Mouse (Mus musculus) lung, embryonic 15.5 days (tissue): Measurements from ENCODE around the gene Ltbp4. TPM values are rescaled to one million over a fixed set of nuclear protein-coding genes. Genes with fewer than 3 reads are reported as not detected.

Experiments used
- ATAC-seq: fragments of 200-750 bp; cut with Nextera tagmentation; 2 replicates; pipeline ENCODE4 v1.8.0; 2017; ENCODE audit warnings: moderate number of reproducible peaks, borderline replicate concordance; ENCODE audit not compliant: low FRiP score, low TSS enrichment; ENCODE audit errors: extremely low read depth
- H3K27ac ChIP-seq: fragments of 300-500 bp; sonication (generic); 2 replicates; pipeline ENCODE4 v1.5.1; 2015; ENCODE audit warnings: moderate library complexity, mild to moderate bottlenecking, inconsistent platforms
- H3K27me3 ChIP-seq: fragments of 300-500 bp; sonication (generic); 2 replicates; pipeline ENCODE4 v1.6.1; 2015; ENCODE audit warnings: inconsistent platforms
- H3K36me3 ChIP-seq: fragments of 300-500 bp; sonication (generic); 2 replicates; pipeline ENCODE4 v1.6.1; 2015; ENCODE audit warnings: inconsistent platforms
- H3K4me1 ChIP-seq: fragments of 300-500 bp; sonication (generic); 2 replicates; pipeline ENCODE4 v1.6.1; 2015; ENCODE audit warnings: inconsistent platforms
- H3K4me2 ChIP-seq: fragments of 300-500 bp; sonication (generic); 2 replicates; pipeline ENCODE4 v1.6.1; 2015; ENCODE audit warnings: inconsistent platforms, mild to moderate bottlenecking, moderate library complexity
- H3K4me3 ChIP-seq: fragments of 300-500 bp; sonication (generic); 2 replicates; pipeline ENCODE4 v1.5.1; 2015; ENCODE audit warnings: mild to moderate bottlenecking, inconsistent platforms
- H3K9ac ChIP-seq: fragments of 300-500 bp; sonication (generic); 2 replicates; pipeline ENCODE4 v1.6.1; 2015; ENCODE audit warnings: inconsistent platforms
- H3K9me3 ChIP-seq: fragments of 300-500 bp; sonication (generic); 2 replicates; pipeline ENCODE4 v1.6.1; 2016; ENCODE audit warnings: inconsistent platforms
- whole genome bisulfite sequencing: fragments of 180-500 bp; shearing (Covaris S2); methylation state at CpG from one replicate; pipeline ENCODE4 v1.1.7; 2015; 5-methylcytosine and 5-hydroxymethylcytosine counted together
- polyA plus RNA-seq: library from polyadenylated mRNA; unstranded; fragments of >200 nt; fragmentation: Nextera tagmentation; extraction: Ambion mirVana; gene quantifications from 2 replicates; pipeline ENCODE4 v1.2.1, GENCODE M21; 2015

Ltbp4 gene
- polyA plus RNA-seq, 1 experiment from 2014 or later = 102 TPM

DNA sequence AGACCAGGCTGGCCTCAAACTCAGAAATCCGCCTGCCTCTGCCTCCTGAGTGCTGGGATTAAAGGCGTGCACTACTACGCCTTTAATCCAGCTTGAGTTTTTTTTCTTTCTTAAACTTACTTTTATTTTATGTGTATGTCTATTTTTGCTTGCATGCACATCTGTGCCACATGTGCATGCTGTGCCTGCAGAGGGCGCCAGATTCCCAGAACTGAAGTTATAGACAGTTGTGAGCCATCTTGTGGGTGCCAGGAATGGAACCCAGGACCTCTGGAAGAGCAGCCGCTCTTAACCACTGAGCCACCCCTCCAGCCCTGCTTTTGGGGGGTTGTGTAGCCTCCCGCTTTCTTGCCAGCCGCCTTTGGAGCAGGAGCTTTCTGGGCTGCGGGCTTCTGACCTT lies 66.1 kb downstream of the Ltbp4 start:
- WGBS = 87% methylated on average over 8 of the region's 8 CpGs
- H3K4me3 ChIP-seq = no peak overlapping the region
- H3K27ac ChIP-seq = no peak overlapping the region
- no peaks in the 10 kb centered on the region for H3K27me3 ChIP-seq
- H3K4me2 ChIP-seq = no peak overlapping the region
- ATAC-seq = no peak
- peaks cover 12% of the 10 kb centered on the region for H3K4me1 ChIP-seq
- no peaks in the 10 kb centered on the region for H3K9me3 ChIP-seq
- no peak overlapping the region for H3K9ac ChIP-seq
- H3K36me3 ChIP-seq = peaks cover 71% of the 10 kb centered on the region

DNA sequence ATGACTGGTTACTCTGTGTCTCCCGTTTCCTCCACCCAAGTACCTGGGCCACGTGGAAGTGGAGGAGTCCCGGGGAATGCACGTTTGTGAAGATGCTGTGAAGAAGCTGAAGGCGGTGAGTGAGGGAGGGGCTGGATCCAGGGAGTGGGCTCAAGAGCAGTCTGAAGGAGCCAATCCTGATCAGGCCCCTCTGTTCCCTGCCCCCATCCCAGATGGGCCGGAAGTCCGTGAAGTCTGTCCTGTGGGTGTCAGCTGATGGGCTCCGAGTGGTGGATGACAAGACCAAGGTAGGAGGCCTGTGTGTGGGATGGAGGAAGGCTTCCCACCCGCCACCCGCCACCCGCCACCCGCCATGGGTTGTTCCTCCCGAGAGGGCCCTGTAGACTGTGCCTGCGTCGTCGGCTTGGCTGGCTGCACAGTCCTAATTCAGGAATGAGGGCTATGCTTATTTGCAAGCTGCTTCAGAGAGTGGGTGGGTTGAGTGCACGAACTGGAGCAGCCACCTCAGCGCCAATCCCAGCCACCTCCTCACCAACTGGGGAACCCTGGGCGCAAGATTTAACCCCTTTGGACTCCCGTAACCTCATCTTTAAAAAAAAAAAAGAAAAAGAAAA lies 70.9 kb downstream of the Ltbp4 start:
- 33% methylated on average over 20 of the region's 20 CpGs for WGBS
- Histone ChIP-seq H3K4me3 (no peak overlapping the region), H3K36me3 (peaks cover 61% of the 10 kb centered on the region), H3K9me3 (no peaks in the 10 kb centered on the region), H3K4me1 (peaks cover 23% of the 10 kb centered on the region), H3K27ac (peak overlapping the region; percentile 73), H3K4me2 (peak overlapping the region; percentile 14), H3K27me3 (no peaks in the 10 kb centered on the region), H3K9ac (no peak overlapping the region)
- peak; percentile 86 for ATAC-seq

DNA sequence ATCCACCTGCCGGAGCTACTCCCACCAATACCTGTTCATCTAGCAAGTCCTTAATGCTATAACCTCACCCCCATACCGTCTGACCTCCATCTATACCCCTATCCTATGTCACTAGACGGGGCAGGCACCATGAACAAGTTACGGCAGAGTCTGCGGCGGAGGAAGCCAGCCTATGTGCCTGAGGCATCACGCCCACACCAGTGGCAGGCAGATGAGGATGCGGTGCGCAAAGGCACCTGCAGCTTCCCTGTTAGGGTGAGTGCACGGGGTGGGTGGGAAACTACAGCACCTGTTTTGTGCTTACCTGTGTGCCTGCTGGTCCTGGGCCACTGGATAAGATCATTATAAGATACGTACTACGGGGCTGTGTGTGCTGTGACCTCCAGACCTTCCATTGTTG lies 72.7 kb downstream of the Ltbp4 start:
- Histone ChIP-seq H3K9ac (no peak overlapping the region), H3K36me3 (peaks cover 43% of the 10 kb centered on the region), H3K4me2 (no peak overlapping the region), H3K4me1 (peaks cover 40% of the 10 kb centered on the region), H3K27me3 (no peaks in the 10 kb centered on the region), H3K27ac (no peak overlapping the region), H3K4me3 (no peak overlapping the region), H3K9me3 (no peaks in the 10 kb centered on the region)
- no peak for ATAC-seq
- WGBS = 88% methylated on average over 12 of the region's 12 CpGs

DNA sequence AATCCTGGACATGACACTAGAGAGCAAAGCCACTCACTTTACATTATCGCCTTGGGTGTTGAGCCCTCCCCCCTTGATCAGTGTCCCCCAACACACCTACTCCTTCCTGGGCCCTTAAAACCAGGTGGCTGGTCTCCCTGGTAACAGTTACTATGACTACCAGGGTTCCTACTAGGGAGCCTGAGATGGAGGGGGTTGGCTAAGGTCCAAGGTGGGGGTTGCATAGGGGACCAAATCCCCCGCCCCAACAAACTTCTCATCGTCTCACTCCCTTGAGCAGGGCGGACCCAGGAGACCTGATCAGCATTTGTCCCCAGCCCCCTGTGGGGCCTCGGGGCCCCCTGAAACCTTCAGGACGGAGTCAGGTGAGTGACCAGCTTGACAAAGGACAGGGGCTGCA lies 75.6 kb downstream of the Ltbp4 start:
- ATAC-seq = no peak
- WGBS = 71% methylated on average over 6 of the region's 6 CpGs
- no peak overlapping the region for H3K9ac ChIP-seq
- H3K4me1 ChIP-seq = peaks cover 56% of the 10 kb centered on the region
- H3K4me3 ChIP-seq = no peak overlapping the region
- no peaks in the 10 kb centered on the region for H3K27me3 ChIP-seq
- no peak overlapping the region for H3K27ac ChIP-seq
- no peak overlapping the region for H3K4me2 ChIP-seq
- H3K9me3 ChIP-seq = no peaks in the 10 kb centered on the region
- peaks cover 21% of the 10 kb centered on the region for H3K36me3 ChIP-seq

DNA sequence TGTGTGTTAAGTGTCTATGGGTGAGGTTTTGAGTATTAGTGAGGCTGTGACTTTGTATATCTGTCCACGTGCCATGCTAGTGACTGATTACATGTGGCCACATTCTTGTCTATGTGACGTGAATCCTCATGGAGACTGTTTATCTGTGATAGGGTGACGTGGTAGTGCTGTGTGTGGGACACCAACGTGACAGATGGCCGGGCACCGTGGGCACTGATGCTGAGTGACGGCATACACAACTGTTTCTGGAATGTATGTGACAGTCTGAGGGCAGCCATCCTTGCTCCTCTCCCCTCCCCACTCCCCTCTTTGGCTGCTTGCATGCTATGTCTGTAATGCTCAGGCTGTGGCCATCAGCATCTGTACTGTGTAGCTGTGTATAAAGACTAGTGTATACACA lies 76.6 kb downstream of the Ltbp4 start:
- ATAC-seq = no peak
- peak overlapping the region; percentile 84 for H3K4me2 ChIP-seq
- peak overlapping the region; percentile 91 for H3K4me3 ChIP-seq

DNA sequence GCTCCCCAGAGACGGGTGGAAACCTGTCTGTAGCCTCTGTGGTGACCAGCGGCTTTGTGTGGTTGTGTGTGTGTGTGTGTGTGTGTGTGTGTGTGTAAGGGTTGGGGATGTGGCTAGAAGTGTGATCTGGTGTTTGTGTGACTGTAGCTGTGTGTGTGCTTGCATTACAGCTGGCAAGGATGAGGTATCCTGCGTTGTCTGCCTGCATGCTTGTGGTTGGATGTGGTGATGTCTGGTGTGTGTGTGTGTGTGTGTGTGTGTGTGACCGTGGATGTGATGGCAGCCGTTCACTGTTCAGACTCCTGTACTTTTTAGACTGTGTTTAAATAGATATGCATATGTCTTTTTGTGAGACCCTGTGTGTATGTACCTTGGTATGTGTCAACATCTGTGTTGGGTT lies 77.7 kb downstream of the Ltbp4 start:
- no peak for ATAC-seq
- peak overlapping the region; percentile 76 for H3K27ac ChIP-seq

More for the DNA sequence above, 76.6 kb downstream of the Ltbp4 start:
- H3K9ac ChIP-seq = no peak overlapping the region
- no peak overlapping the region for H3K27ac ChIP-seq
- WGBS = 39% methylated on average over 7 of the region's 7 CpGs
- H3K36me3 ChIP-seq = peaks cover 21% of the 10 kb centered on the region
- H3K4me1 ChIP-seq = peaks cover 50% of the 10 kb centered on the region
- H3K9me3 ChIP-seq = no peaks in the 10 kb centered on the region
- H3K27me3 ChIP-seq = no peaks in the 10 kb centered on the region

DNA sequence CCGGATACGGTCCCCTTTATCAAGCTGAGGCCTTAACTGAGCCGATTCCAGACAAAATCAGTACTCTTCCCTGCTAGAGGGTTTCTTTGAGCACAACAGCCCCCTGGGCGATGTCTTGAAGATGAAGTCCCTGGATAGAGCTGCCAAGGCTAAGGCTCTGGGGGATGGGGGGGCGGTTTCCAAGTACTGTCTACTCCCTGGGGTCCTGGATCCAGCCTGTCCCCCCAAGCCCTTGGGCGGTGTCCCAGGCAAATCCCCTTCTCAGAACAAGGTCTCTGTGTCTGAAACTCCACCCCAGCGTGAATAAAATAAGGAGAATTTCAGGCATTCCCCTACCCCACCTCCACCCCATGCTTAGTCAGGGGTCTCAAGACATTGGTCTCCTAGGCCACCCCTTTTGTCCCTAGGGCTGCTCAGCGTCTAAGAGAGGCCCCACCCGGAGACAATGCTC lies 78.2 kb downstream of the Ltbp4 start:
- Histone ChIP-seq H3K4me1 (peaks cover 44% of the 10 kb centered on the region), H3K9me3 (no peaks in the 10 kb centered on the region), H3K36me3 (peaks cover 16% of the 10 kb centered on the region), H3K4me2 (peak overlapping the region; percentile 84), H3K27ac (peak overlapping the region; percentile 76), H3K4me3 (peak overlapping the region; percentile 91), H3K9ac (peak overlapping the region; percentile 82), H3K27me3 (no peaks in the 10 kb centered on the region)
- ATAC-seq = no peak
- WGBS = 2% methylated on average over 9 of the region's 9 CpGs

More for the DNA sequence above, 77.7 kb downstream of the Ltbp4 start:
- Histone ChIP-seq H3K4me1 (peaks cover 44% of the 10 kb centered on the region), H3K27me3 (no peaks in the 10 kb centered on the region), H3K9ac (peak overlapping the region; percentile 82), H3K4me2 (peak overlapping the region; percentile 84), H3K36me3 (peaks cover 20% of the 10 kb centered on the region), H3K4me3 (peak overlapping the region; percentile 91), H3K9me3 (no peaks in the 10 kb centered on the region)
- 22% methylated on average over 5 of the region's 5 CpGs for WGBS

DNA sequence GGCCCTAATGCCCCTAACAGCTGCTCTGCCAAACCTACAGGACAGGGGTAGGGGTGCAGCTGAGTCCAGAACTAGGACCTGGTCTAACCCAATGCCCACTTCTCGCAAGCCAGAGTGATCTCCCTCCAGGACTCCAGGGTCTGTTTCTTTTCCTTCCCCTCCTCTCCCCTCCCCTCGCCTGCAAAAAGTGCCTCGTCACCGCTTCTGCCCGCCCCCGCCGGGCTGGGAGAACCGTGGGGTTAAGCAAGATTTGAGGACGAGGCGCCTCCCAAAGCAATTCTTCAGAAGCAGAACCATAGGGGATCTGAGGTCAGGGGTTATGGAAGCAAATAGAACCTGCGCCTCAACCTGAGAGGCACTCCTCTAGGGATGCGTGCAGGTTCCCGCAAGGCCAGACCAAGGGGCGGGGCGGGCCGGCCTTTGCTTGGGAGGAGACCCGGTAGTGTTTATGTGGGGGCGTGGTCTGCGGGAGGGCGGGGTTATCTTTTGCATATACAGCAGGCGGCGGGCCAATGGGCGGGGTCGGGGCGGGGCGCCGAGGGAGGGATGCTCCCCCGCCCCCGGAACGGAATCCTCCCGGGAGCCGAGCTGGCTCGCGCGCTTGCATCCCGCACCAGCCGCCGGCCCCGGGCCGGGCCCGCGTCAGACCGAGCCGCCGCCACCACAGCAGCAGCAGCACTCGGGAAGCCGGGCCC lies 79.1 kb downstream of the Ltbp4 start, which contains the start of gene Numbl:
Gene Numbl, plus strand, starts transcription at position 229 of the 695 bp plus-strand sequence.
- WGBS = 1% methylated on average over 33 of the region's 47 CpGs
- H3K9ac ChIP-seq = peak within 1 kb of the TSS; percentile 82
- H3K4me1 ChIP-seq = peaks cover 44% of the 10 kb centered on the region
- H3K4me3 ChIP-seq = peak within 1 kb of the TSS; percentile 91
- peak; percentile 74 for ATAC-seq
- no peaks in the 10 kb centered on the region for H3K9me3 ChIP-seq
- no peaks in the 10 kb centered on the region for H3K27me3 ChIP-seq
- peak within 1 kb of the TSS; percentile 76 for H3K27ac ChIP-seq
- H3K4me2 ChIP-seq = peak within 1 kb of the TSS; percentile 84
- H3K36me3 ChIP-seq = peaks cover 15% of the 10 kb centered on the region

DNA sequence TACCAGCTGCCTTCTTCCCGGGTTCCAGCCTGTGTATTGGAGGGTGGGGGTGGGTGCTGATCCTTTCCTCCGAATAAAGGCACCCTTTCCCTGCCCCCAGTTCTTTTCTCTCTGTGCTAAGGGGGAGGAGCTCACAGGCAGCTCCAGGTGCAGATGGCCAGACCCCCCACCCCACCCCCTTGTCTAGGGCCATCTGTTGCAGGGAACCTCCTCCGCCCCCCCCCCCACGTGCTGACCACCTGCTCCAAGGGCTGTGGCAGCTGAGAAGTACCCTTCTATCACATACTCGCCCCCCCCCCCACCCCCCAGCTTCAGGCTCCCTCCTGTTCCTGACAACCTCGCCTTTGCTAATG lies 79.7 kb downstream of the Ltbp4 start:
- peaks cover 44% of the 10 kb centered on the region for H3K4me1 ChIP-seq
- ATAC-seq = 0 out of 2 replicates have a peak, but pooled peaks have one; percentile 0
- peak overlapping the region; percentile 84 for H3K4me2 ChIP-seq
- no peaks in the 10 kb centered on the region for H3K9me3 ChIP-seq
- peak overlapping the region; percentile 91 for H3K4me3 ChIP-seq
- peak overlapping the region; percentile 82; the same call in 1 of the 2 replicates for H3K9ac ChIP-seq
- no peaks in the 10 kb centered on the region for H3K27me3 ChIP-seq
- H3K27ac ChIP-seq = peak overlapping the region; percentile 66
- H3K36me3 ChIP-seq = peaks cover 9% of the 10 kb centered on the region
- WGBS = 7% methylated on average over 3 of the region's 6 CpGs

DNA sequence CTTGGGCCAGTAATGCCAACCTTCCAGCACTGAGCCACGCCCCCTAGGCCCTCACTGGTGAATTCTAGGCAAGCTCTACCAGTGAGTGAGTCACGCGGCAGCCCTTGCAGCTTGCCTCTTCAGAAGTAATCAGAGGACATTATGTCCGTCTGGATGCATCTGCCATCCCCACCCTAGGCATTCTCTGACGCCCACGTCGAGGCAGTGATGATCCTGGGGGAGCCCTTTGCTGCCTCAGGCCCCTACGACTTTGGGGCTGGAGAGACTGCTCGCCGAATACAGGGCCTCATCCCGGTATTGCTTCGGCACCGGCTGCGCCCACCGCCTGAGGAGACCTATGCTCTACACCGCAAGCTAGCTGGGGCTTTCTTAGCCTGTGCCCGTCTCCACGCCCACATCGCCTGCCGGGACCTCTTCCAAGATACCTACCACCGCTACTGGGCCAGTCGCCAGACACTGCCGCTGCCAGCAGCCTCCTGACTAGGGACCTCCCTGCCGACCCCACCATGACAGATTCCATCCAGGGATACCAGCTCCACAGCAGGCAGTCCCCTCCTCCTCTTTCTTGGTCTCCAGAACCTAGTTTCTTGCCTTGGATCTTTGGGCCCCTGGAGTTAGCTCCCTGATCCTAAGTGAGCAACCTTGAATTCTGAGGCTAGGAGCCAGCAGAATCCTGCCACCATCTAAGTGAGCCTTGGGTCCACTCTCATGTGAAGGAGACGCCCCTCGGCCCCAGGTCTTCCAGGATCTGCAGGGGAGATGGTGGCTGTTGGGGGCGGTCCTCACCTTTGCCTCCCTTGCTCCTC lies 80.2 kb downstream of the Ltbp4 start:
- Histone ChIP-seq H3K9me3 (no peaks in the 10 kb centered on the region), H3K27ac (peak overlapping the region; percentile 66), H3K36me3 (peaks cover 4% of the 10 kb centered on the region), H3K4me1 (peaks cover 44% of the 10 kb centered on the region), H3K27me3 (no peaks in the 10 kb centered on the region), H3K4me2 (peak overlapping the region; percentile 84), H3K9ac (no peak overlapping the region), H3K4me3 (peak overlapping the region; percentile 91; the same call in 1 of the 2 replicates)
- ATAC-seq = 0 out of 2 replicates have a peak, but pooled peaks have one; percentile 0
- 27% methylated on average over 27 of the region's 27 CpGs for WGBS

DNA sequence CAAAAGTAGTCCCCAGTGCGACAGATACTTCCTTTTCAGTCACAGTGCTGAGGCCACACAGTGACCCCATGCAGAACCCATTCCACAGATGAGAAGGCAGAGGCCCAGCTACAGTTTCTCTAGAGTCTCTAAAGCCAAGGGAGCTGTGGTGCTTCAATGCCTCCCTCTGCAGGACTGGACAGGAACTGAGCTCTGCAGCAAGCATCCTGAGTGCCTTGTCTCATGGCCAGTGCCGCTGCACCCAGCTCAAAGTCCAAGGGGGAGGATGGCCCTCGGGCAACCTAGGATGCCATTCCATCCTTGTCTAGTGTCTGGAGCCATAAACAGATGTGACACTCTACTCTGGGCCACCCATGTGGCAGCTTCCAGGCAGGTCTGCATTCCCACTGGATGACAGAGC lies 81.8 kb downstream of the Ltbp4 start:
- no peak overlapping the region for H3K9ac ChIP-seq
- WGBS = 60% methylated on average over 3 of the region's 3 CpGs
- no peak overlapping the region for H3K4me2 ChIP-seq
- H3K27me3 ChIP-seq = no peaks in the 10 kb centered on the region
- no peak overlapping the region for H3K27ac ChIP-seq
- no peak for ATAC-seq
- no peak overlapping the region for H3K4me3 ChIP-seq
- H3K9me3 ChIP-seq = no peaks in the 10 kb centered on the region
- H3K36me3 ChIP-seq = no peaks in the 10 kb centered on the region; the same call in 1 of the 2 replicates
- peaks cover 33% of the 10 kb centered on the region for H3K4me1 ChIP-seq
